Mouse (Mus musculus) thymus, adult 2 months (tissue): ENCODE results near the gene Otop2. TPM values are rescaled to one million over a fixed set of nuclear protein-coding genes. Genes with fewer than 3 reads are reported as not detected.

Source experiments
- DNase-seq: peaks from one replicate; pipeline ENCODE4 v3.0.0; 2021
- H3K27ac ChIP-seq: fragments of 200-500 bp; 2 replicates; pipeline ENCODE4 v1.5.1; 2012; ENCODE audit warnings: low read length, control low read depth; ENCODE audit not compliant: control insufficient read depth, insufficient read depth
- H3K27me3 ChIP-seq: fragments of 200-500 bp; 2 replicates; pipeline ENCODE4 v1.6.1; 2012; ENCODE audit warnings: mild to moderate bottlenecking, low read length, moderate library complexity, mixed read lengths; ENCODE audit not compliant: control insufficient read depth, insufficient read depth
- H3K36me3 ChIP-seq: fragments of 200-500 bp; 2 replicates; pipeline ENCODE4 v1.6.1; 2012; ENCODE audit warnings: mild to moderate bottlenecking, low read length, moderate library complexity; ENCODE audit not compliant: control insufficient read depth, insufficient read depth
- H3K4me1 ChIP-seq: fragments of 200-500 bp; replicated peaks from 2 replicates; pipeline ENCODE4 v1.6.1; 2012; ENCODE audit warnings: low read length; ENCODE audit not compliant: control insufficient read depth, insufficient read depth
- H3K4me3 ChIP-seq: fragments of 200-500 bp; 2 replicates; pipeline ENCODE4 v1.5.1; 2012; ENCODE audit warnings: mild to moderate bottlenecking, low read length, control low read depth, moderate library complexity; ENCODE audit not compliant: control insufficient read depth, insufficient read depth
- CTCF ChIP-seq: fragments of 200-500 bp; IDR thresholded peaks from 2 replicates; pipeline ENCODE4 v1.5.1; 2012; ENCODE audit warnings: mild to moderate bottlenecking, control low read depth, low read length, moderate library complexity, borderline replicate concordance; ENCODE audit not compliant: control insufficient read depth, poor library complexity, insufficient read depth; ENCODE audit errors: extremely low read depth
- POLR2A ChIP-seq: fragments of 200-500 bp; IDR thresholded peaks from 2 replicates; pipeline ENCODE4 v1.6.1; 2012; ENCODE audit warnings: mild to moderate bottlenecking, low read length, control low read depth, moderate library complexity; ENCODE audit not compliant: control insufficient read depth, poor library complexity, insufficient read depth; ENCODE audit errors: extremely low read depth
- WGBS: fragments of 180-500 bp; shearing (Covaris S2); methylation state at CpG from one replicate; pipeline ENCODE4 v1.1.7; 2018; 5-methylcytosine and 5-hydroxymethylcytosine counted together
- polyA plus RNA-seq: library from polyadenylated mRNA; depleted of rRNA; stranded (reverse); fragments of >200 nt; gene quantifications from 2 replicates; pipeline ENCODE4 v1.2.3, GENCODE M21; 2012

The Otop2 gene
- polyA plus RNA-seq, 1 experiment: 0.32 TPM

DNA sequence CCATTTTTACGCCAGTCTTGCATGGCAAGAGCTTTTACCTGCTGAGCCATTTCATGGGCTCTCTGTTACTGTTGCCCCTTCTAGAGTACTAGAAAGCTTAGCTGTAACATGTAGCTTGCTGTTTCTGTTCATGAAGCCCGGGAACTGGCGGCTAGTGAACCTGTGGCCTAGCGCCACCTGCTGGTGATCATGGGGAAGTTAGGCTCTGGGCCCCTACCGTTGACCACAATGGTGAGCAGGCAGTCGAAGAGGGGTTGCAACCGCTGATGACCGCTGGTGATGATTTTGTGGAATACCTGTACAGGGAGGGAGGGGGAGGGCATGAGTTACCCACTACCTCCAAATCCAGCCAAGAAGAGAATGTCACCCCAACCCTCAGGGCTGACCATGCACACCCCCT, 47.2 kb downstream of the Otop2 start:
- DNase-seq: peak; percentile 59
- H3K27me3 ChIP-seq: no peaks in the 10 kb centered on the region
- TF ChIP-seq CTCF: peak; percentile 94
- no peak for TF ChIP-seq POLR2A
- no peak overlapping the region for H3K27ac ChIP-seq
- H3K4me3 ChIP-seq: no peak overlapping the region
- H3K4me1 ChIP-seq: peaks cover 7% of the 10 kb centered on the region
- 16% methylated on average over 8 of the region's 8 CpGs for WGBS
- H3K36me3 ChIP-seq: peaks cover 21% of the 10 kb centered on the region

GRCm38 (mm10) chr11:115358468-115358867, 51.5 kb downstream of the Otop2 start:
- 25% methylated on average over 5 of the region's 5 CpGs for WGBS
- Histone ChIP-seq H3K27ac (no peak overlapping the region), H3K4me1 (peaks cover 13% of the 10 kb centered on the region), H3K27me3 (no peaks in the 10 kb centered on the region), H3K4me3 (no peak overlapping the region), H3K36me3 (peaks cover 6% of the 10 kb centered on the region)
- no peak for TF ChIP-seq POLR2A
- TF ChIP-seq CTCF: 0 out of 2 replicates have a peak, but pooled peaks have one; percentile 37
- DNase-seq: peak; percentile 76

DNA sequence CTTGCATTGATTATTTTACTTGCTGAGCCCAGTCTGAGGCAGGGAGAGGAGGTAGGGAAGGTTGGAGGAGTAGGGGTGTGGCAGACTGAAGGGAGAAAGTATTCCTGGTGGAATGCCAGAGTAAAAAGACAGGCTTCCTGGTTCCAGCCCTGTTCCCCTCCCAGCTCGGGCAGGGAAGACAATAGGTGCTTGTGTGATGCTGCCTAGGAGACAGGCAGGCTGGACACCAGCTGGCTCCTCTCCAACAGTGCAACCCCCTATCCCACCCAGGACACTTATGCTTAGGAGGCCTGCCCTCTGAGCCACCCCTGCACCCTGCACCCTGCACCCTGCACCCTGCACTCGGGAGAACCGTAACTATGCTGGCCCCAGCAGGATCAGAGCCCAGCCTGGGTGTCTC, 52.3 kb downstream of the Otop2 start:
- Histone ChIP-seq H3K4me1 (peaks cover 13% of the 10 kb centered on the region), H3K27me3 (no peaks in the 10 kb centered on the region), H3K36me3 (peaks cover 6% of the 10 kb centered on the region), H3K27ac (no peak overlapping the region), H3K4me3 (no peak overlapping the region)
- DNase-seq: no peak
- TF ChIP-seq CTCF (no peak), POLR2A (no peak)
- WGBS: 83% methylated on average over 3 of the region's 3 CpGs

DNA sequence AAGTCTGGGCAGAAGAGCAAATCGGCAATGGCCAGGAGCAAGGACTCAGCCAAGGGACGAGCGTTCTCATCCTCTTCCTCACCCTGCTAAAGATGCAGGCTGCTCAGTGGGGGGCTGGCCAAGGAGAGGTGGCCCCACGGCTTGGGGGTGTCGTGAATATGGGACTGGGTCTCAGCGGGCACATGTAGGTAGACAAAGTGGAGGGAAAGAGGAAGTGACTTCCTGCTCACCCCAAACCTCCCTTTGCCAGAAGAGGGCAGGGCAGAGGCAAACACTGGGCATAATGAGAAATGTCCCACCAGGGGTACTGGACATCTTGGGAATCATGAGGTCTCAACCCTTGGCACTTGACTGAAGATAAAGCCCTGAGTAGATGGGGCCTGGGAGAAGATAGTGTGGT, 52.8 kb downstream of the Otop2 start:
- DNase-seq: peak; percentile 63
- Histone ChIP-seq H3K4me3 (no peak overlapping the region), H3K4me1 (peaks cover 13% of the 10 kb centered on the region), H3K27ac (no peak overlapping the region), H3K27me3 (no peaks in the 10 kb centered on the region), H3K36me3 (peaks cover 6% of the 10 kb centered on the region)
- TF ChIP-seq CTCF (peak; percentile 55; the same call in 1 of the 2 replicates), POLR2A (no peak)
- 50% methylated on average over 6 of the region's 6 CpGs for WGBS

- DNase-seq: no peak
- H3K36me3 ChIP-seq: no peaks in the 10 kb centered on the region
- H3K4me3 ChIP-seq: no peak overlapping the region
- H3K27me3 ChIP-seq: no peaks in the 10 kb centered on the region
- TF ChIP-seq CTCF: no peak
- no peak for TF ChIP-seq POLR2A
- 98% methylated on average over 3 of the region's 3 CpGs for WGBS
- H3K27ac ChIP-seq: no peak overlapping the region
- peaks cover 25% of the 10 kb centered on the region for H3K4me1 ChIP-seq
Measured at GRCm38 (mm10) chr11:115364136-115364535, 57.2 kb downstream of the Otop2 start.

- Histone ChIP-seq H3K27me3 (no peaks in the 10 kb centered on the region), H3K36me3 (no peaks in the 10 kb centered on the region), H3K4me3 (peak overlapping the region; percentile 85), H3K27ac (no peak overlapping the region), H3K4me1 (peaks cover 19% of the 10 kb centered on the region)
- DNase-seq: no peak
- TF ChIP-seq CTCF: no peak
- TF ChIP-seq POLR2A: no peak
- WGBS: 16% methylated on average over 7 of the region's 7 CpGs
Measured at GRCm38 (mm10) chr11:115366039-115366705, 59.2 kb downstream of the Otop2 start.
